Mouse (Mus musculus) left cerebral cortex, postnatal 14 days (tissue): ENCODE measurements at regions not wholly inside any gene's neighbourhood (a gene's known extent, or its start where the extent isn't known, plus 50 kb on each side); places are given as distances from the start of the nearest gene placed in this dataset.

ENCODE experiments used
- DNase-seq, 2 experiments: peaks; one replicate each; pipeline ENCODE4 v3.0.0; 2021 to 2022; ENCODE audit warnings: low spot score in 2 of 2, mixed read lengths in 1 of 2
- intact Hi-C: fragments of 180-260 bp; cut with DNase I; formaldehyde crosslinking; loops from one replicate; pipeline ENCODE4 v1.15.1; 2025

- intact Hi-C loops, result no loop called here
- no peak for DNase-seq
These were observed 159.2 kb upstream of the Zfp706 start for GRCm38 (mm10) chr15:37166744-37167143.

GRCm38 (mm10) chr15:37165887-37166507, 158.4 kb upstream of the Zfp706 start:
- intact Hi-C loops, result no loop called here
- DNase-seq, result peak in 1 of 2 experiments; percentile 9

GRCm38 (mm10) chr15:37165216-37165615, 157.6 kb upstream of the Zfp706 start:
- intact Hi-C loops, result no loop called here
- DNase-seq, result no peak

GRCm38 (mm10) chr15:37164191-37165135, 156.9 kb upstream of the Zfp706 start:
- intact Hi-C loops, result no loop called here
- no peak for DNase-seq

- intact Hi-C loops, result no loop called here
- DNase-seq, result no peak
These were observed 152.4 kb upstream of the Zfp706 start for GRCm38 (mm10) chr15:37159956-37160355.

- intact Hi-C loops, result no loop called here
- DNase-seq, result no peak
These were observed 151.8 kb upstream of the Zfp706 start for GRCm38 (mm10) chr15:37159349-37159748.

GRCm38 (mm10) chr15:37157386-37157785, 149.8 kb upstream of the Zfp706 start:
- DNase-seq, result no peak
- intact Hi-C loops, result no loop called here

GRCm38 (mm10) chr15:37154934-37155333, 147.4 kb upstream of the Zfp706 start:
- intact Hi-C loops, result no loop called here
- DNase-seq, result no peak

- intact Hi-C loops, result no loop called here
- no peak for DNase-seq
These were observed 145.6 kb upstream of the Zfp706 start for GRCm38 (mm10) chr15:37153177-37153576.

GRCm38 (mm10) chr15:37135590-37136164, 128.1 kb upstream of the Zfp706 start:
- DNase-seq, result peak in 1 of 2 experiments; percentile 40
- intact Hi-C loops, result no loop called here

GRCm38 (mm10) chr15:37134913-37135589, 127.5 kb upstream of the Zfp706 start:
- intact Hi-C loops, result no loop called here
- peak; percentile 43 to 52 for DNase-seq

GRCm38 (mm10) chr15:37134386-37134785, 126.8 kb upstream of the Zfp706 start:
- DNase-seq, result no peak
- intact Hi-C loops, result no loop called here

- intact Hi-C loops, result no loop called here
- peak; percentile 43 to 77 for DNase-seq
These were observed 126.3 kb upstream of the Zfp706 start for GRCm38 (mm10) chr15:37133916-37134315.

- DNase-seq, result no peak
- intact Hi-C loops, result no loop called here
These were observed 120.1 kb upstream of the Zfp706 start for GRCm38 (mm10) chr15:37127681-37128080.

GRCm38 (mm10) chr15:37127170-37127569, 119.6 kb upstream of the Zfp706 start:
- no peak for DNase-seq
- intact Hi-C loops, result no loop called here

GRCm38 (mm10) chr15:37125823-37126222, 118.2 kb upstream of the Zfp706 start:
- intact Hi-C loops, result no loop called here

GRCm38 (mm10) chr15:37124951-37125350, 117.4 kb upstream of the Zfp706 start:
- intact Hi-C loops, result loop anchor here (5.0 kb wide), 1 partner anchor 782 kb away; no protein-coding TSS in a partner anchor
- DNase-seq, result no peak

More at GRCm38 (mm10) chr15:37125823-37126222, 118.2 kb upstream of the Zfp706 start:
- DNase-seq, result no peak

- intact Hi-C loops, result loop anchor here (5.0 kb wide), 1 partner anchor 783 kb away; no protein-coding TSS in a partner anchor
- DNase-seq, result peak; percentile 39 to 64
These were observed 116.7 kb upstream of the Zfp706 start for GRCm38 (mm10) chr15:37124299-37124698.

GRCm38 (mm10) chr15:37120381-37120780, 112.8 kb upstream of the Zfp706 start:
- intact Hi-C loops, result loop anchor here (2.0 to 5.0 kb wide), 2 partner anchors 216 to 787 kb away; no protein-coding TSS in a partner anchor
- peak; percentile 83 to 86 for DNase-seq
